Mouse (Mus musculus) lung, adult 18-20 months (tissue): ENCODE data around the gene Krtap6-5.
"Not testable (repeated sequence)": the region's sequence is repeated elsewhere in the genome, so short reads cannot be mapped to it uniquely, and the experiment has no call there.

ENCODE experiments used
- DNase-seq, 2 experiments: peaks; one replicate each; pipeline ENCODE4 v3.0.0; 2022; ENCODE audit warnings: mixed read lengths in 2 of 2

The Krtap6-5 gene

GRCm38 (mm10) chr16:89047783-89048182 is at the start of gene Krtap6-5:
Gene Krtap6-5 (minus strand): TSS chr16:89047883.
- DNase-seq: no peak

GRCm38 (mm10) chr16:89071041-89071440 is 23.4 kb upstream of the Krtap6-5 start:
- not testable (repeated sequence) for DNase-seq

GRCm38 (mm10) chr16:89063902-89064301 is 16.2 kb upstream of the Krtap6-5 start, which contains the start of gene 1110025L11Rik:
Gene 1110025L11Rik (minus strand): TSS chr16:89064002.
- not testable (repeated sequence) for DNase-seq

DNA sequence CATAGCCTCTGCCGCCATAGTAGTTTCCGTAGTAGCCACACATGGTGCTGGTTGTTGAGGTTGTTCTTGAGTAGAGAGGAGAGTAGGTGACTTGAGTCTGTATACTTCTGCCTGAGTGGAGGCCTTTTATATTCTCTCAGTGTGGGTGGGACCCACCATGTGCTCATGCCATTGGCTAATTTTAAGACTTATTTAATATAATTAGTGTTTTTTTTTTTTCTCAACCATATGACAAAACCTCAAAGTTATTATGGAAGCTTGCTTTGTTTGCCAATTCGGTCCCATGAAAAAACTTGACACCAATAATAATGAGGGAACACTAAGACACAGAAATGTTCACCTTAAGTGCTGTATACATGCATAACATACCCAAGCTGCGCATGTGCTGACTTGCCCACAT is 6.3 kb downstream of the Krtap6-5 start, which contains the start of gene Gm10228:
Gene Gm10228, minus strand, starts transcription at position 101 of the 400 bp plus-strand sequence.
- DNase-seq: not testable (repeated sequence)

- not testable (repeated sequence) for DNase-seq
These were observed 16.3 kb downstream of the Krtap6-5 start, which contains the start of gene Krtap6-1 for GRCm38 (mm10) chr16:89031399-89031798. Gene Krtap6-1 (plus strand): TSS chr16:89031699.

- DNase-seq: not testable (repeated sequence)
These were observed 32.7 kb downstream of the Krtap6-5 start, which contains the start of gene Gm10229 for GRCm38 (mm10) chr16:89014984-89015383. Gene Gm10229 (plus strand): TSS chr16:89015284.

DNA sequence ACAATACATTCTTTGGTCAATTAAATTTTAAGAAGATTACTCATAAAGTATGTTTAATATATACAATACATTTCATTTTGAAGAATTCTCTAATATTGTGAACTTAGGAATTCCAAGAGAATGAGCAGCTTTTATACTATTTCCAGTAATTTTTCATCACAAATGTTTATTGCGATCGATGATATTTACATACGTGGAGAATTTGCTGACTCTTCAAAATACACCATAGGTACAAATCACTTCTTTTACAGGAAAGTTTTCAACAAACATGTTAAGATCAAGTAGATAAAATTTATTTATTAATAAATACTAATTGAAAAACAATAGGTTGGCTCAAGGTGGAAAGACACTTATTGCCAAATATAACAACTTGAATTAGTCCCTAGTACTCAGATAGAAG is 33.7 kb downstream of the Krtap6-5 start:
- no peak for DNase-seq

- no peak for DNase-seq
These were observed 37.0 kb downstream of the Krtap6-5 start, which contains the start of gene Krtap22-2 for GRCm38 (mm10) chr16:89010659-89011058. Gene Krtap22-2 (minus strand): TSS chr16:89010759.
